Mouse (Mus musculus): ENCODE results near the gene Zfhx2. TPM values are rescaled to one million over a fixed set of nuclear protein-coding genes. Genes with fewer than 3 reads are reported as not detected.

Gene Zfhx2
- 1.1 and 1.2 TPM in 2 replicates for polyA plus RNA-seq (2015; fragmentation: Nextera tagmentation; extraction: Ambion mirVana)

DNA sequence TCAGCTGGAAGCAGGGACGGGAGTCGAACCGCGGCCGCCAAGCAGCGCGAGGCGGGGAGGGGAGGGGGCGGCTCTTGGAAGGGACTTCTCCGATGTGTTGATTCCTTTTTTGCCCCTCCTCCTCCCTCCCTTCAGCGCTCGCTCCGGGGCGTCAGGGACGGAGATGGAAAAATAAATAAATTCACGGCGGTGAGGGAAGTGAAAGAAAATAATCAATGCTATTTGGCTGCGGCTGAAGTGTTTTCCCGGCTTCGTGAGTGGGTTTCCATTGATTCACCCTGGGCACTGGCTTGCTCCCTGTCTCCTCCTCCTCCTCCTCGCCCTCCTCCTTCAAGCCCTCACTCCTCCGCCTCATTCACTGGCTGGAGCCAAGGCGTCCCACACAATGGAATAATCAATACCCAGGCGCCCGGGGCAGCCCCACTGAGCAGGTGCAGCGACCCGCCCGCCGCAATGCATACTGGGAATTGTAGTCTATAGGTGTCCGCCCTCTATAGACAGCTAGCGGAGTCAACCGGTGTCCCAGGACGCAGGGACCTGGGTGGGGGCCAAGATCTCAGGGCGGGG is at the start of gene Zfhx2:
Gene Zfhx2 (minus strand): TSS at position 314 of the 567 bp plus-strand sequence.
- Histone ChIP-seq H3K27ac (peak within 1 kb of the TSS; percentile 71), H3K4me1 (replicated peaks) (peaks cover 46% of the 10 kb centered on the region), H3K4me3 (replicated peaks) (peak within 1 kb of the TSS; percentile 71), H3K27me3 (0 out of 2 replicates have a peak, but pooled peaks cover 4% of the 10 kb centered on the region), H3K4me2 (peak within 1 kb of the TSS; percentile 96), H3K9me3 (replicated peaks) (no peaks in the 10 kb centered on the region), H3K36me3 (0 out of 2 replicates have a peak, but pooled peaks cover 3% of the 10 kb centered on the region), H3K9ac (peak within 1 kb of the TSS; percentile 80)
- peak; percentile 91 for ATAC-seq (ENCODE audit: low read depth)
- WGBS (ENCODE audit: insufficient replicate concordance) = under 1% methylated on average over 34 of the region's 34 CpGs
- peak; percentile 91 for DNase-seq

DNA sequence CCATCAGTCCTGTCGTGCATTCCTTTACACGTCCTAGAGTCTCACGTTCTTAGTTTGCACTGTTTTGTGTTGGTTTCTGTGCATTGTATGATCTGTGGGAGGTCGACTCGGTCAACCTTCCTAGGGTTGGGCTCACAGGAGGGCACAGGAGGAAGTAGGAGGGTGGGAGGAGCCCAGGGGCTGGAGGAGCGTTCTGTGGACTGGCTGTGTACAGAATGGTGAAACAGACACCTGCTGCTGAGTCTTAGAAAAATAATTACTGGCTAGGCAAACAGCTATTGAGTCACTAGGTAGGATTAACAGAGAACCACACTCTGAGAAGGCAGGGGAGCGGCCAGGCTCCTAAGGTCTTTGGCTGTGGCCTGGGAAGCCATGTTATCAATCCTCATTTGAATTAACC is 47.2 kb upstream of the Zfhx2 start:
- no peak for DNase-seq
- Histone ChIP-seq H3K4me1 (replicated peaks) (peaks cover 3% of the 10 kb centered on the region), H3K9ac (no peak overlapping the region), H3K36me3 (no peaks in the 10 kb centered on the region), H3K9me3 (replicated peaks) (no peaks in the 10 kb centered on the region), H3K4me2 (no peak overlapping the region), H3K4me3 (replicated peaks) (no peak overlapping the region), H3K27me3 (no peaks in the 10 kb centered on the region), H3K27ac (no peak overlapping the region)
- no peak for ATAC-seq (ENCODE audit: low read depth)
- WGBS (ENCODE audit: insufficient replicate concordance) = 48% methylated on average over 7 of the region's 7 CpGs

DNA sequence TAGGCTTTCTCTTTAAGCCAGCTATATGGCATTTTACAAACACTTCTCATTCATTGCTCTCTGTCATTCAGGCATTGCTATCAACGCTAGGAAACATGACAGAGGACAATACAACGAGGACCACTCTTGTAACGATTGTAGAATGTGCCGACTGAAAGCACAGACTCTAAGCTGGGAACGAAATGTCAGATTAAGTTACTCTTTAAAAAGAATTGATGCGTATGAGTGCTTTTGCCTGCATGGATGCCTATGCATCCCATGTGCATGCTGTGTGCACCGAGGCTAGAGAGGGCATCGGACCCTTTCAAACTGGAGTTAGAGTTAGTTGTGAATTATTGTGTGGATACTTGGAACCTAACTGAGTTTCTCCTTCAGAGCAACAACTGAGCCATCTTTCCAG is 43.6 kb upstream of the Zfhx2 start:
- no peak overlapping the region for H3K27ac ChIP-seq
- no peak overlapping the region for H3K9ac ChIP-seq
- no peaks in the 10 kb centered on the region for H3K9me3 ChIP-seq (replicated peaks)
- H3K27me3 ChIP-seq = no peaks in the 10 kb centered on the region
- H3K4me2 ChIP-seq = no peak overlapping the region
- no peak for ATAC-seq (ENCODE audit: low read depth)
- no peaks in the 10 kb centered on the region for H3K36me3 ChIP-seq
- no peak for DNase-seq
- no peak overlapping the region for H3K4me3 ChIP-seq (replicated peaks)
- H3K4me1 ChIP-seq (replicated peaks) = no peaks in the 10 kb centered on the region
- 75% methylated on average over 8 of the region's 8 CpGs for WGBS (ENCODE audit: insufficient replicate concordance)

DNA sequence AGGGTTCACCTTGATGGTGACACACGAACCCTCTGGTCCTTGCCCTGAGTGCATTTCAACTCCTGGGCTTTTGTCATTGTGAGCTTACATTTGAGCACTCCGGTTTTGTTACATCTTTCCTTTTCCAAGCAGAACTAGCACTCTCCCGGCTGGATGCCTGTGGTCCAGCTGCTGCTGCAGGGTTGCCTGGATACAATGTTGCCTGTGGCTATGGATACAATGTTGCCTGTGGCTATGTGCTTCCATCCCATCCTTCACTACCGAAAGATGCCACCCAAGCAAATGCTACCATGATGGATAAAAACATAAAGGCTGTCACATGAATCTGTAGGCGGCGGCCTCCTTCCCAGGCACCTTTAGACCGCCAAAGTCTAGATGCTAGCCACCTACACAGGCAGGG is 34.4 kb upstream of the Zfhx2 start:
- Histone ChIP-seq H3K36me3 (no peaks in the 10 kb centered on the region), H3K27me3 (0 out of 2 replicates have a peak, but pooled peaks cover 6% of the 10 kb centered on the region), H3K4me2 (no peak overlapping the region), H3K4me1 (replicated peaks) (no peaks in the 10 kb centered on the region), H3K4me3 (replicated peaks) (no peak overlapping the region), H3K9ac (no peak overlapping the region), H3K9me3 (replicated peaks) (no peaks in the 10 kb centered on the region), H3K27ac (no peak overlapping the region)
- 73% methylated on average over 7 of the region's 7 CpGs for WGBS (ENCODE audit: insufficient replicate concordance)
- no peak for ATAC-seq (ENCODE audit: low read depth)
- DNase-seq = no peak

DNA sequence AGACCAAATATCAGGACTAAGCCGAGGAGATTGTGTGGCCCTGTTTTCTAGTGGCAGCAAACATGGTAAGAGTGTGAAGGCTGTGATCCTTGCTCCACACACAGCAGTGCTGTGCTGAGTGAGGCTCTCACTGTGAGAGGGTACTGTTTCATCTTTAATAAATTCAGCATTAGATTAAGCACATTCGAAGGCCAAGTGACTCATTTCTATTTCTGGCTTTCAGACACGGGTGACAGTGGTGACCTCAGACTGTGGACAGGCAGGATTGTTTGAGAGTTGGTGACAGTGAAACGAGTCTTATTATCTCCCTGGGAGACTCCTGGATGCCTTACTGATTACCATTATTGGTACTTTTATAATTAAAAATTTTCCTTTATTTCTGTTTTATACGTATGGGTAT is 33.6 kb upstream of the Zfhx2 start:
- Histone ChIP-seq H3K9me3 (replicated peaks) (no peaks in the 10 kb centered on the region), H3K36me3 (no peaks in the 10 kb centered on the region), H3K27ac (no peak overlapping the region), H3K27me3 (0 out of 2 replicates have a peak, but pooled peaks cover 6% of the 10 kb centered on the region), H3K4me2 (no peak overlapping the region), H3K4me3 (replicated peaks) (no peak overlapping the region), H3K4me1 (replicated peaks) (no peaks in the 10 kb centered on the region), H3K9ac (no peak overlapping the region)
- ATAC-seq (ENCODE audit: low read depth) (no peak), DNase-seq (no peak)
- WGBS (ENCODE audit: insufficient replicate concordance) = 61% methylated on average over 5 of the region's 5 CpGs

DNA sequence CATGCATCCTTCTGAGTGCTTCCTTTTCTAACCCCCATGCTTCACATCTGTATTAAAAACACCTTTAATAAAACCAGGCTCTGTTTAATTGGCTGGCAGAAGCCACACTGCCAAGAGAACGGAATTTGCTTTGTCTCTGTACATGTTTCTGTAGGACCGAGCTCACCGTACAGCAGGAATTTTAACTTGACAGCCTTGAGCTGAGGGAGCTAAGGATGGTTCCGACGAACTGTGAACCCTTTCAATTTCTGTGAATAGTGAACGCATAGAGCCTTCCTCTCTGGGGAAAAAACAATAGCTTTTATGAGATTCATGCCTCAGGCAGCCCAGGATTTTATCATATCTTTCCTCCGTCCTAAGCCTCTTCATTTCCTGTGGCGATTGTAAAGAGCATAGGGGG is 30.2 kb upstream of the Zfhx2 start:
- no peak for DNase-seq
- H3K4me3 ChIP-seq (replicated peaks) = no peak overlapping the region
- 34% methylated on average over 8 of the region's 8 CpGs for WGBS (ENCODE audit: insufficient replicate concordance)
- peaks cover 13% of the 10 kb centered on the region for H3K27me3 ChIP-seq
- H3K4me1 ChIP-seq (replicated peaks) = no peaks in the 10 kb centered on the region
- no peak for ATAC-seq (ENCODE audit: low read depth)
- H3K36me3 ChIP-seq = no peaks in the 10 kb centered on the region
- H3K4me2 ChIP-seq = no peak overlapping the region
- no peaks in the 10 kb centered on the region for H3K9me3 ChIP-seq (replicated peaks)
- H3K9ac ChIP-seq = no peak overlapping the region
- H3K27ac ChIP-seq = no peak overlapping the region

DNA sequence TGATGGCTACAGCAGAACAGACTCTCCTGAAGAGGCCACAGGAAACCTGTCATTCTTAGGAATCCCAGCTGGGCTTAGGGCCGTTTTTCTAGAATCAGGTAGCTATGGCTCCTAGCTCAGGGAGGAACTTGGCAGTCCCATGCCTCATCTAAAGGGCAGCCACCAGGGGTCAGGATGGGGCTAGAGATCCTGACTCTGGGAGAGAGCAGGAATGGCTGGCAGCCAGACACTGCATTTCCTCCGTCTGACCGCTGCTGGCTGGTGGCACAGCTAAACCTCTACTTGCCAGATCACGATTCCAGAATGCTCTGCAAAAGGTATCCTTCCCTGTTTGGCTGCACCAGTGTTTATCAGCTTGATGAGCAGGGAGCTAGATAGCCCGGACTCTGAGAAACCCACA is 29.8 kb upstream of the Zfhx2 start:
- Histone ChIP-seq H3K4me3 (replicated peaks) (no peak overlapping the region), H3K9me3 (replicated peaks) (no peaks in the 10 kb centered on the region), H3K4me2 (no peak overlapping the region), H3K36me3 (no peaks in the 10 kb centered on the region), H3K9ac (no peak overlapping the region), H3K4me1 (replicated peaks) (no peaks in the 10 kb centered on the region), H3K27me3 (peaks cover 17% of the 10 kb centered on the region), H3K27ac (no peak overlapping the region)
- 8% methylated on average over 5 of the region's 5 CpGs for WGBS (ENCODE audit: insufficient replicate concordance)
- ATAC-seq (ENCODE audit: low read depth) (no peak), DNase-seq (peak; percentile 31)

DNA sequence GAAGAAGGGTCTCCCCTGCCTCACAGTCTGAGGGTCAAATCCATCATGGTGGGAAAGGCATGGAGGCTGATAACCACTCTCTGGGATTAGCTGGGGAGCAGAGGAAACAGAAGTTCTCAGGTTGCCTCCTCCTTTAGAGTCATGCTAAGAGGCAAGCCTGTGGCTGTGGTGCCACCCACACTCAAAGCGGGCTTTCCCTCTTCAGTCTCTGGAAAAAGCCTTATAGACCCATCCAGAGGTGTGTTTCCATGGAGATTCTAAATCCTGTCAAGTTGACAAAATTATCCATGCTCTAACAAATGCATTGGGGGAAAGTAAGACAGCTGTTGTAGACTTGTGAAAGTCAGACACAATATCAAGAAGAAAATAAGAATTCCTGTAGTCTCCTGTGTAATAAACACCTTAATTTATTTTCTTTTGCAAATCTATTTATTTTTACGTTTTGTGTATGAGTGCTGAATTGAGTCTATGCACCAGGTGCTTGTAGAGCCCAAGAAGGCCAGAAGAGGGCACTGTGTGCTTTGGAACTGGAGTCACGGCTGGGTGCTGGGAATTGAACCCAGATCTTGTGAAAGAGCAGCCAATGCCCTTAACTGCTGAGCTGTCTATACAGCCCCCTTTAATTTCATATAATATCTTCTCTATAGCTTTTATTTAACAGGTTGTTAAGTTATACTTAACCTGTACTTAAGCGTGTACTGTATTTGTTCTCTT is 27.5 kb upstream of the Zfhx2 start:
- Histone ChIP-seq H3K4me2 (no peak overlapping the region), H3K27ac (no peak overlapping the region), H3K9me3 (replicated peaks) (no peaks in the 10 kb centered on the region), H3K36me3 (no peaks in the 10 kb centered on the region), H3K4me3 (replicated peaks) (no peak overlapping the region), H3K9ac (no peak overlapping the region), H3K4me1 (replicated peaks) (peaks cover 8% of the 10 kb centered on the region), H3K27me3 (peaks cover 41% of the 10 kb centered on the region)
- DNase-seq (no peak), ATAC-seq (ENCODE audit: low read depth) (no peak)
- 56% methylated on average over 4 of the region's 4 CpGs for WGBS (ENCODE audit: insufficient replicate concordance)

DNA sequence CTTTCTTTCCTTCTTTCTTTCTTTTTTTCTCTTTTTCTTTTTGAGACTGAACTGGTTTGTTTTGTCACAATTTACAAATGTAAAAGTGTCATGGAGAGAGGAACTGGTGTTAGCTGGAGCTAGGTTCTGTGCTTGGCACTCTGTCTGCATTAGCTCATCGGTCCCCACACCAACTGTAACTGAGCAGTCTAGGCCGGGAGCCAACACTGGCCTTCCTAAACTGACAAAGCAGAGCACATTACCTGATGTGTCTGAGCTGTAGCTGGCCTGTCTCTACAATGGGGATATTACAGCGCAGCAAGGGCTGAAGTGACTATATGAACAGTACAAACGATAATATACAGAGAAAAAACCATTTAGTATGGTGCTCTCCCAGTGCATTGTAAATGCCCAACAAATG is 26.7 kb upstream of the Zfhx2 start:
- H3K36me3 ChIP-seq = no peaks in the 10 kb centered on the region
- H3K4me2 ChIP-seq = no peak overlapping the region
- DNase-seq = no peak
- H3K9me3 ChIP-seq (replicated peaks) = no peaks in the 10 kb centered on the region
- peaks cover 48% of the 10 kb centered on the region for H3K27me3 ChIP-seq
- H3K27ac ChIP-seq = no peak overlapping the region
- ATAC-seq (ENCODE audit: low read depth) = no peak
- no peak overlapping the region for H3K4me3 ChIP-seq (replicated peaks)
- no peak overlapping the region for H3K9ac ChIP-seq
- WGBS (ENCODE audit: insufficient replicate concordance) = 62% methylated on average over 4 of the region's 4 CpGs
- peaks cover 12% of the 10 kb centered on the region for H3K4me1 ChIP-seq (replicated peaks)

DNA sequence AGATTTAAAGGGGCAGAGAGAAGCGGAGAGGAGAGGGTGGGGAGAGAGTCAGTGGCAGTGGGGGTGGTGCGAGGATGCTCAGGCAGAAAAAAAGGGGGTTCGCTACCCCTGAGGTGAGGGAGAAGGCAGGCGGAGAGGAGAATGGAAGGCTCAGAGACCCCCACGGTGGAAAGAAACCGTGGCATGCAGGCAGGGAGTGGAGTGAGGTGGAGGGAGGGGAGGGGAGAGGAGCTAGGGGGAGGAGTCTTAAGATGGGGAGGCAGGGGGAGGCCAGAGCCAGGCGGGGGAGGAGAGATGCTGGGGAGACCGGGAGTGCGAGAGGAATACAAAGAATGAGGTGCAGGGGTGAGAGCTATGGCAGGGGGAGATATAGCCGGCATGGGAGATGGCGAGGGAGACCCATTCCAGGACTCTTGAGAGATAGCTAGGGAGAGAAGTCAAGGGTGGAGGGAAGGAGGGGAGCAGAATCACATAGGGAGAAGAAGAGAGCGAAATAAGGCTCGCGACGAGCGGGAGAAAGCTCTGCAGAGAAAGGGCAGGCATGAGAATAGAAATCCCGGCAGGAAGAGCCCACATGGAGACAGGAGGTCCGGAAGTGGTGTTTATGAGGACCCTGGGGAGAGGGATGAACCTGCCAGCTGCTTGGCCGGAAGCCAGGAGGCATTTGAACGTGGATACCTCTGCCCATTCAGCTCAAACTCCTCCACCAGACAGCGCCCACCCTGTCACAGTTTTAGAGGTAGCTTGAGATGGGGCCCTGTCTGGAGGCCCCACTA is 24.5 kb upstream of the Zfhx2 start, which contains the start of gene Jph4:
Gene Jph4 (minus strand): TSS at position 511 of the 776 bp plus-strand sequence.
- DNase-seq (no peak), ATAC-seq (ENCODE audit: low read depth) (no peak)
- Histone ChIP-seq H3K4me2 (peak within 1 kb of the TSS; percentile 73; the same call in 1 of the 2 replicates), H3K36me3 (no peaks in the 10 kb centered on the region), H3K27ac (no peak within 1 kb of the TSS), H3K9me3 (replicated peaks) (no peaks in the 10 kb centered on the region), H3K4me1 (replicated peaks) (peaks cover 12% of the 10 kb centered on the region), H3K9ac (no peak within 1 kb of the TSS), H3K27me3 (peaks cover 68% of the 10 kb centered on the region), H3K4me3 (replicated peaks) (no peak within 1 kb of the TSS)
- 12% methylated on average over 21 of the region's 21 CpGs for WGBS (ENCODE audit: insufficient replicate concordance)

DNA sequence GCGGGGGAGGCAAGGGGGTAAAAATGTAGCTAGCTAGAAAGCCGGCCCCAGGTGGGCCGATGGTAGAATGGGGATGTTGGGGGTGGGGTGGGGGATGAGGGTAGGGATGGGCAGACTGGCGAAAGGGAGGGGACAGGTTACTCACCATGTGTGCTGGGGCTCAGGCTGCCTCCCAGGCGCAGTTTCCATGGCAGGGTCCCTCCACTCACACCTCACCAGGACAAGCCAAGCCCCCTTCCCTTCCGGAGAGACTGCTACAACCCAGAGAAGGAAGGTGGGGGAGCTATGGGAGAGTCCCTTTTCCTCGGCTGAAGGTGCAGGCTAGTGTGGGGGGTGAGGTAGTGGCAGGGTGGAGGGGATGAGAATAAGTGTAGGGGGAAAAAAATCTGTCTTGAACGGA is 23.7 kb upstream of the Zfhx2 start:
- ATAC-seq (ENCODE audit: low read depth) (no peak), DNase-seq (no peak)
- Histone ChIP-seq H3K27me3 (peaks cover 75% of the 10 kb centered on the region), H3K4me3 (replicated peaks) (no peak overlapping the region), H3K4me2 (peak overlapping the region; percentile 73; the same call in 1 of the 2 replicates), H3K9ac (no peak overlapping the region), H3K9me3 (replicated peaks) (no peaks in the 10 kb centered on the region), H3K4me1 (replicated peaks) (peaks cover 12% of the 10 kb centered on the region), H3K27ac (no peak overlapping the region), H3K36me3 (no peaks in the 10 kb centered on the region)
- 7% methylated on average over 8 of the region's 8 CpGs for WGBS (ENCODE audit: insufficient replicate concordance)

All from liver, embryonic 13.5 days (tissue).